Mouse (Mus musculus): ENCODE data around the gene Prrt4. TPM values are rescaled to one million over a fixed set of nuclear protein-coding genes. Genes with fewer than 3 reads are reported as not detected.
"Not testable (repeated sequence)": the region's sequence is repeated elsewhere in the genome, so short reads cannot be mapped to it uniquely, and the experiment has no call there.

Prrt4 gene
- polyA plus RNA-seq, 1 experiment from 2014 or later: 1.8 TPM

DNA sequence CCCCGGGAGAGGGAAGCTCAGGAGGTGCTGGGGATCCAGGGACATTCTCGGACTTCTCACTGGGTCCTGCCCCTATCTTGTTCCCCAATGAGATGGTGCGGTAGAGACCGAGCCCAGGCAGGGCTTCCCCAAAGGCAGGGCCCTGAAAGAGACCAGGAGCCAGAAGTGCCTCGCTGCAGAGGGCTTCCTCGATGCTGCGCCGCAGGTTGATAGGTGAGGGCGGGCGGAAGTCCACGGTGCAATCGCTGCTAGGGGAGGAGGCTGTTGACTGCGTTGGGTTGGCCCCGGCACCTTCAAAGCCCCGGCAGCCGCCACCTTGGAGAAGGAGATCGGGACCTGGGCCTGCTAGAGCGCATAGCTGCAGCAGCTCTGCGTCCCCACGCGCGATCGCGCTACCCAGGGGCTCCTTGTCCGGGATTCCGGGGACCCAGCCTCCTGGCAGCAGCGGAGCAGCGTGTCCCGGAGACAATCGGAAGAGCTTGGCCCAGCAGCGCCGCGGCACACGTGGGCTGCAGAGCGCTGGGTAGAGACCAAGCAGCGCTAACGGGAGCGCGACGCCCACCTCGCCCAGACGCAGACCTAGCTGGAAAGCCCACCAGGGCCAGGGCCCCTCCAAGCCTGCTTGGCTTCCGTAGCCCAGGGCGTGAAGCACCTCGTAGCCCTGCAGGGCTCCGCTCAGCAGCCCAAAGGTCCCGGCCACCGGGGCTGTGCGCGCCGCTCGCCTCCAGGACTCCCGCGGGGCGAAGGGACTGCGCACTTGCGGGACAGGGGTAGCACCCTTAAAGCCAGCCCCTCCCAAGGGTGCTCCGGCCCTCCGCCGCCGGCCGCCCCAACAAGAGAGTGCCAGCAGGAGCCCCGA, 9.1 kb downstream of the Prrt4 start:
- Histone ChIP-seq H3K9me3 (replicated peaks; ENCODE audit: control insufficient read depth, low read length) (no peaks in the 10 kb centered on the region), H3K4me2 (peak overlapping the region; percentile 99), H3K27me3 (ENCODE audit: control insufficient read depth, insufficient read depth, low read length) (peaks cover 65% of the 10 kb centered on the region), H3K9ac (ENCODE audit: low read depth, low read length) (peak overlapping the region; percentile 61), H3K27ac (ENCODE audit: low read depth, low read length) (no peak overlapping the region), H3K4me3 (ENCODE audit: low read depth, low read length) (peak overlapping the region; percentile 53), H3K4me1 (ENCODE audit: control insufficient read depth, insufficient read depth, low read length) (peaks cover 26% of the 10 kb centered on the region), H3K36me3 (ENCODE audit: control insufficient read depth, insufficient read depth, low read length) (no peaks in the 10 kb centered on the region; the same call in 1 of the 2 replicates)
- peak; percentile 4; the same call in 1 of the 2 replicates for ATAC-seq (replicated peaks; ENCODE audit: insufficient number of reproducible peaks, low FRiP score, low TSS enrichment)
- WGBS (ENCODE audit: insufficient replicate concordance): 1% methylated on average over 60 of the region's 63 CpGs

DNA sequence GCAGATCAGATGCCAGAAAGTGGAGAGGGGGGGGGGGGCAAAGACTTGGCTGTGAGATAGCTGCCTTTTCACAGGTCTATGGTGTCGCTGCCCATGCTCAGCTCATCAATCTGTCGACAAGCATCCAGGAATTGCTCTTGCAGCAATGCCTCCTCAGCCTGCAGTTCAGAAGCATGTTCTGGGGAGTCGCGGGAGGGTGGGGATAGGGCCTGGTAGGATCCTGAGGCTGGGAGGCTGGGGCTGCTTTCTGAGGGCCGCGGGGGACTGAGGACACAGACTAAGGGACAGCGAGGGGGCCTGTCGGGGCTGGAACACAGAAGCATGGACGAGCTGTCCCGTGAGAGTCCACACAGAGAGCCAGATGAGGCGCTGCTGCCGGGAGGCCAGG, 9.7 kb downstream of the Prrt4 start:
- peaks cover 63% of the 10 kb centered on the region for H3K27me3 ChIP-seq (ENCODE audit: control insufficient read depth, insufficient read depth, low read length)
- peaks cover 26% of the 10 kb centered on the region for H3K4me1 ChIP-seq (ENCODE audit: control insufficient read depth, insufficient read depth, low read length)
- H3K27ac ChIP-seq (ENCODE audit: low read depth, low read length): no peak overlapping the region

DNA sequence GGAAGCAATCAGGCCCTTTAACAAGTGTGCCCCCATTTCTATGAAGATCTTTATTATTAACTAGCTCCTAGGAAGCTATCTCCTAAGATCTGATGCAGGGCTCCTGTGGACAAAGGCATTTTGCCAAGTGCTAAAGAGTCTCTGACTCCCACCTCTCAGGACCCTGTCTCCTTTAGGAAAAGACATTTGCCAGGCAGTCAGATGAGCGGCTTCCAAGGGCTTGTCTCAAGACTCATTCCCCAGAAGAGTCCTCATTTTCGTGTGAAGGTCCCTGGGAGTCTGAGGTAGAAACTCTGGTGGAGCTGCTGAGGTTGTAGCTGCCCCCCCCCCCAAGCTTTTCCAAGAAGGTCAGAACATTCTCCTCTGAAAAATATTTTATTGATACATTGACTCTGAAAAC, 10.5 kb downstream of the Prrt4 start:
- Histone ChIP-seq H3K27ac (ENCODE audit: low read depth, low read length) (no peak overlapping the region), H3K9me3 (replicated peaks; ENCODE audit: control insufficient read depth, low read length) (no peaks in the 10 kb centered on the region), H3K4me1 (ENCODE audit: control insufficient read depth, insufficient read depth, low read length) (peaks cover 21% of the 10 kb centered on the region), H3K9ac (ENCODE audit: low read depth, low read length) (no peak overlapping the region), H3K36me3 (ENCODE audit: control insufficient read depth, insufficient read depth, low read length) (no peaks in the 10 kb centered on the region; the same call in 1 of the 2 replicates), H3K4me2 (no peak overlapping the region), H3K27me3 (ENCODE audit: control insufficient read depth, insufficient read depth, low read length) (peaks cover 55% of the 10 kb centered on the region), H3K4me3 (ENCODE audit: low read depth, low read length) (no peak overlapping the region)
- ATAC-seq (replicated peaks; ENCODE audit: insufficient number of reproducible peaks, low FRiP score, low TSS enrichment): no peak
- 24% methylated on average over 2 of the region's 2 CpGs for WGBS (ENCODE audit: insufficient replicate concordance)

More for the DNA sequence above, 9.7 kb downstream of the Prrt4 start:
- ATAC-seq (replicated peaks; ENCODE audit: insufficient number of reproducible peaks, low FRiP score, low TSS enrichment): no peak
- no peaks in the 10 kb centered on the region for H3K9me3 ChIP-seq (replicated peaks; ENCODE audit: control insufficient read depth, low read length)
- peak overlapping the region; percentile 99 for H3K4me2 ChIP-seq
- H3K4me3 ChIP-seq (ENCODE audit: low read depth, low read length): peak overlapping the region; percentile 53
- WGBS (ENCODE audit: insufficient replicate concordance): 3% methylated on average over 12 of the region's 12 CpGs
- H3K9ac ChIP-seq (ENCODE audit: low read depth, low read length): no peak overlapping the region; the same call in 1 of the 2 replicates
- no peaks in the 10 kb centered on the region; the same call in 1 of the 2 replicates for H3K36me3 ChIP-seq (ENCODE audit: control insufficient read depth, insufficient read depth, low read length)

DNA sequence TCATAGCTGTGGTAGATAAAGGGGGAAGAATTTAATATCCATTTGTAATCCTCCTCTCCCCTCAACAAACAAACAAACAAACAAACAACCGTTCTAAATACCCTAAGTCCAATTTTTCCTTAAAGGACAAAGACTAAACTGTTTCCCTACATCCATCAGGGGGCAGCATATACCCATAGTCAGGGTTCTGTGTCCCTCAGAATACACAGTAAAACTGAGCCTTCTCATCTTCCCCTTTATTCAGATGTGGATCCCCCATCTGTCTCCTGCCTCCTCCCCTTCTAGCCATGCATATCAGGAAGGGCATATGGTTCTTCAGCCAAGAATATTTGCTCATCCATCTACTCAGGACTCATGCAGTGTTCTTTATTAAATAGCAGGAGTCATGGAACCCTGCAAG, 13.2 kb downstream of the Prrt4 start:
- Histone ChIP-seq H3K9ac (ENCODE audit: low read depth, low read length) (no peak overlapping the region), H3K4me2 (no peak overlapping the region), H3K36me3 (ENCODE audit: control insufficient read depth, insufficient read depth, low read length) (no peaks in the 10 kb centered on the region; the same call in 1 of the 2 replicates), H3K4me3 (ENCODE audit: low read depth, low read length) (no peak overlapping the region), H3K9me3 (replicated peaks; ENCODE audit: control insufficient read depth, low read length) (no peaks in the 10 kb centered on the region), H3K27ac (ENCODE audit: low read depth, low read length) (no peak overlapping the region), H3K4me1 (ENCODE audit: control insufficient read depth, insufficient read depth, low read length) (peaks cover 19% of the 10 kb centered on the region), H3K27me3 (ENCODE audit: control insufficient read depth, insufficient read depth, low read length) (peaks cover 36% of the 10 kb centered on the region)
- ATAC-seq (replicated peaks; ENCODE audit: insufficient number of reproducible peaks, low FRiP score, low TSS enrichment): no peak
- WGBS (ENCODE audit: insufficient replicate concordance): 8% methylated on average over 1 of the region's 1 CpGs

DNA sequence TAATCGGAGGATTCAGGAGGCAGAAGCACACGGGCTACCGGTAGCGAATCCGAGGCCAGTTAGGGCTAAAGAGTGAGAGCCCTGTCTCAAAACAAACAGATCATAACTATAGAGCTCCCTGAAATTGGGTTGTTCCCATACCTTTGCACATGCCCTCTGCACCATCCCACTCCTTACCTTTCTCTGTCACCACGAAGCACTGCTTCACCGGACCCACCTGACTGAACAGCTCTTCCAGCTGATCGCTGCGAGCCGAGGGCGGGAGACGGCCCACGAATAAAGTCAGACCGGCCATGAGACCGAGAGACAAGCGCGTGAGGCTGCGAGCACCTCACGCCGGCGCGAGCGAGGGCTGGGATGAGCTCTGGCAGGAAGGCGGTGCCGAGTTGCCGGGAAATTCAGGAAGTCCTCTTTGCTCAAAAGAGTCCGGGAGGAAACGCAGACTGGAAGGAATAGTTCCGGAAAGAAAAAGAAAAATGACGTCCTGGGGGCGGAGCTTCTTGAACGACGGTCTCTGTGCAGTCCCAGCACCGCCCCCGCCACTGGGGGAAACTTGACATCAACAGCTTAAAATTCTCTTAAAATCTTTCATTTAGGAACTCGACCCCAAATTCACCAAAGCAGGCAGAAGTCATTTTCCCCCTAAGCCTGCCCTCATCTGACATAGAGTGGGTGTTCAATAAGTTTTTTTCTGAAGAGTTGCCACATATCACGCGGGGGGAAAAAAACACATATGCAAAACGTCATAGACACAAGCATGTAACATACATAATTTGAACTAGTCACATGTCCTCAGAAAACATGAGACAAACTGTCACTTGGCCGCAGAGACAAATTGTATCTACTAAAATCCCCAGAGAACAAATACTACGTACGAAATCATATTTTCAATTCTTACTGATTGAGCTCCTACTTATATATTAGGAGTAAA, 14.8 kb downstream of the Prrt4 start, which contains the start of gene Rbm28:
Gene Rbm28 (minus strand): TSS at position 693 of the 931 bp plus-strand sequence.
- peaks cover 4% of the 10 kb centered on the region for H3K4me1 ChIP-seq (ENCODE audit: control insufficient read depth, insufficient read depth, low read length)
- peak within 1 kb of the TSS; percentile 86 for H3K4me2 ChIP-seq
- H3K36me3 ChIP-seq (ENCODE audit: control insufficient read depth, insufficient read depth, low read length): no peaks in the 10 kb centered on the region
- WGBS (ENCODE audit: insufficient replicate concordance): 7% methylated on average over 42 of the region's 42 CpGs
- peak within 1 kb of the TSS; percentile 84 for H3K4me3 ChIP-seq (ENCODE audit: low read depth, low read length)
- peaks cover 21% of the 10 kb centered on the region for H3K27me3 ChIP-seq (ENCODE audit: control insufficient read depth, insufficient read depth, low read length)
- peak; percentile 75 for ATAC-seq (replicated peaks; ENCODE audit: insufficient number of reproducible peaks, low FRiP score, low TSS enrichment)
- H3K9ac ChIP-seq (ENCODE audit: low read depth, low read length): peak within 1 kb of the TSS; percentile 78
- H3K27ac ChIP-seq (ENCODE audit: low read depth, low read length): peak within 1 kb of the TSS; percentile 17; the same call in 1 of the 2 replicates
- no peaks in the 10 kb centered on the region for H3K9me3 ChIP-seq (replicated peaks; ENCODE audit: control insufficient read depth, low read length)

DNA sequence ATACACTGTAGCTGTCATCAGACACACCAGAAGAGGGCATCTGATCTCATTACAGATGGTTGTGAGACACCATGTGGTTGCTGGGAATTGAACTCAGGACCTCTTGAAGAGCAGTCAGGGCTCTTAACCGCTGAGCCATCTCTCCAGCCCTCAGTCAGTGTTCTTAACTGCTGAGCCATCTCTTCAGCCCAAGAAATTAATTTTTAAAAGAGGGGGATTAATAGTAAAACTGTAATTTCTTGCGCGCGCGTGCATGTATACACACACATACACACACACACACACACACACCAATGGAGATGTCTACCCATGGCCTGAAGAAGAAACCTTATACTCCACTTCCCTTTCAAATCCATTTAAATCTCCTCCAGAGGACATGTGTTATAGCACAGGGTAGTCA, 18.1 kb downstream of the Prrt4 start:
- not testable (repeated sequence) for H3K4me2 ChIP-seq; H3K27me3 ChIP-seq (ENCODE audit: control insufficient read depth, insufficient read depth, low read length); H3K9me3 ChIP-seq (replicated peaks; ENCODE audit: control insufficient read depth, low read length); H3K4me3 ChIP-seq (ENCODE audit: low read depth, low read length); H3K9ac ChIP-seq (ENCODE audit: low read depth, low read length); H3K4me1 ChIP-seq (ENCODE audit: control insufficient read depth, insufficient read depth, low read length); ATAC-seq (replicated peaks; ENCODE audit: insufficient number of reproducible peaks, low FRiP score, low TSS enrichment); H3K27ac ChIP-seq (ENCODE audit: low read depth, low read length)
- WGBS (ENCODE audit: insufficient replicate concordance): 92% methylated on average over 5 of the region's 5 CpGs
- H3K36me3 ChIP-seq (ENCODE audit: control insufficient read depth, insufficient read depth, low read length): peaks cover 15% of the 10 kb centered on the region

DNA sequence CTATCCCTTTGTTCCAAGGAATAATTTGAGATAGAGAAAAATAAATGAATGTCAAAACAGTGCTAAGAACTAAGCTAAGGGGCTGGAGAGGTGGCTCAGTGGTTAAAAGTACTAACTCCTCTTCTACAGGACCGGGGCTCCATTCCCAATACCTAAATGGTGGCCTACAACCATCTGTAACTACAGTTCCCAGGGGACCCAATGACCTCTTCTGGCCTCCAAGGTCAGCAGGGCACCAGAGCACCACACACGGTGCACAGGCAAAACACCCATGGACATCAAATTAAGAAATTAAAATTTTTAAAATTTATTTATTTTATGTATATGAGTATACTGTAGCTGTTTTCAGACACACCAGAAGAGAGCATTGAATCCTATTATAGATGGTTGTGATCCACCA, 18.6 kb downstream of the Prrt4 start:
- Histone ChIP-seq H3K27ac (ENCODE audit: low read depth, low read length) (no peak overlapping the region), H3K27me3 (ENCODE audit: control insufficient read depth, insufficient read depth, low read length) (no peaks in the 10 kb centered on the region), H3K4me1 (ENCODE audit: control insufficient read depth, insufficient read depth, low read length) (peaks cover 4% of the 10 kb centered on the region), H3K4me3 (ENCODE audit: low read depth, low read length) (no peak overlapping the region), H3K9me3 (replicated peaks; ENCODE audit: control insufficient read depth, low read length) (no peaks in the 10 kb centered on the region), H3K36me3 (ENCODE audit: control insufficient read depth, insufficient read depth, low read length) (peaks cover 17% of the 10 kb centered on the region), H3K9ac (ENCODE audit: low read depth, low read length) (no peak overlapping the region), H3K4me2 (no peak overlapping the region)
- ATAC-seq (replicated peaks; ENCODE audit: insufficient number of reproducible peaks, low FRiP score, low TSS enrichment): no peak
- WGBS (ENCODE audit: insufficient replicate concordance): 88% methylated on average over 2 of the region's 2 CpGs

DNA sequence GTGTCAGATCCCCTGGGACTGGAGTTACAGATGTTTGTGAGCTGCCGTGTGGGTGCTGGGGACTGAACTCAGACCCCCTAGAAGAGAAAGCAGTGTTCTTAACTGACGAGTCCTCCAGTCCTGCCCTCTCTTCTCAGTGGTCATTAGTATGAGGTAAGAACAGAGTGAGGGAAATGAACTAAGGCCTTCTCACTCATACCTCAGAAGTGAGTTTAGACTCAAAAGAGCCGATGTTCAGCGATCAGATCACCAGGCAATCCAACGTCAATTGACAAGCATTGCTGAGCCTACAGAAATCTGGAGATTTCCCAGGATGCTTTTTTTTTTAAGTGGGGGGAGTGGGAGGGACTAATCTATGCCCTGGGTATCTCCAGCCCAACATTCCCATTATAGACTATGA, 23.1 kb downstream of the Prrt4 start:
- H3K4me2 ChIP-seq: no peak overlapping the region
- no peak overlapping the region for H3K27ac ChIP-seq (ENCODE audit: low read depth, low read length)
- ATAC-seq (replicated peaks; ENCODE audit: insufficient number of reproducible peaks, low FRiP score, low TSS enrichment): no peak
- H3K27me3 ChIP-seq (ENCODE audit: control insufficient read depth, insufficient read depth, low read length): no peaks in the 10 kb centered on the region
- H3K4me1 ChIP-seq (ENCODE audit: control insufficient read depth, insufficient read depth, low read length): no peaks in the 10 kb centered on the region
- no peaks in the 10 kb centered on the region for H3K9me3 ChIP-seq (replicated peaks; ENCODE audit: control insufficient read depth, low read length)
- H3K9ac ChIP-seq (ENCODE audit: low read depth, low read length): no peak overlapping the region
- 87% methylated on average over 5 of the region's 5 CpGs for WGBS (ENCODE audit: insufficient replicate concordance)
- H3K4me3 ChIP-seq (ENCODE audit: low read depth, low read length): no peak overlapping the region
- H3K36me3 ChIP-seq (ENCODE audit: control insufficient read depth, insufficient read depth, low read length): peaks cover 31% of the 10 kb centered on the region

Measured in heart, embryonic 11.5 days (tissue).